Mouse (Mus musculus) limb, embryonic 10.5 days (tissue): Measurements from ENCODE around the gene 1700021F05Rik. TPM values are rescaled to one million over a fixed set of nuclear protein-coding genes. Genes with fewer than 3 reads are reported as not detected.
A peak's percentile ranks its signal among the peaks of the same experiment; 100 is the strongest.

Source experiments
- DNase-seq: peaks from one replicate; pipeline ENCODE4 v3.0.0-alpha.2; 2017; ENCODE audit warnings: low spot score
- H3K27ac ChIP-seq: fragments of 300-500 bp; sonication (generic); 2 replicates; pipeline ENCODE4 v1.5.1; 2016; ENCODE audit warnings: mild to moderate bottlenecking
- H3K27me3 ChIP-seq: fragments of 300-500 bp; sonication (generic); 2 replicates; pipeline ENCODE4 v1.6.1; 2016; ENCODE audit warnings: low read depth, mild to moderate bottlenecking; ENCODE audit not compliant: poor library complexity, severe bottlenecking
- H3K36me3 ChIP-seq: fragments of 300-500 bp; sonication (generic); 2 replicates; pipeline ENCODE4 v1.6.1; 2016; ENCODE audit warnings: mild to moderate bottlenecking, moderate library complexity
- H3K4me1 ChIP-seq: fragments of 300-500 bp; sonication (generic); 2 replicates; pipeline ENCODE4 v1.6.1; 2016
- H3K4me3 ChIP-seq: fragments of 300-500 bp; sonication (generic); 2 replicates; pipeline ENCODE4 v1.5.1; 2016; ENCODE audit warnings: mild to moderate bottlenecking, moderate library complexity
- H3K9me3 ChIP-seq: fragments of 300-500 bp; sonication (generic); replicated peaks from 2 replicates; pipeline ENCODE4 v1.6.1; 2016; ENCODE audit warnings: mild to moderate bottlenecking
- WGBS: fragments of 180-500 bp; shearing (Covaris S2); methylation state at CpG from one replicate; pipeline ENCODE4 v1.1.7; 2016; 5-methylcytosine and 5-hydroxymethylcytosine counted together
- polyA plus RNA-seq: library from polyadenylated mRNA; unstranded; fragments of >200 nt; fragmentation: Nextera tagmentation; extraction: Ambion mirVana; gene quantifications from 2 replicates; pipeline ENCODE4 v1.2.1, GENCODE M21; 2016

1700021F05Rik gene
- polyA plus RNA-seq, 1 experiment from 2014 or later = 59.7 TPM

DNA sequence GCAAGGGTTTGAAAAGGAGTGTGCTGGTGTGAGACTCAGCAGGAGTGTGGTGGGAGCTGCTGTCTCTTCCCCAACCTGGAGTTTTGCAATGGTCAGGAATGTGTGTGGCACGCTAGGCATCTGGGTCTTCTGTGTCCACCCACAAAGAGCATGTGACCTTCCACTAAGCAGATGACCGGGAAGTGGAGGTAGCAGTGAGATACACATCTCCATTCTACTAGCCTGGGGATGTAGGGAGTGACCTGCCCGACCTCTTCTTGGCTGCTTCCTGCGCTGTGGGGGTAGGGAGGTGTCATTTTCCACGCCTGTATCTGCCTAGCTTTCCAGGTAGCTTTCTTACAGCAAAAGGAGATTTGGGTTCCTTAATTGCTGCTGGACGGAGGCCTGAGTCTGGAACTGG is 51.2 kb downstream of the 1700021F05Rik start:
- DNase-seq = no peak
- Histone ChIP-seq H3K4me1 (peaks cover 36% of the 10 kb centered on the region), H3K36me3 (peaks cover 28% of the 10 kb centered on the region), H3K27ac (peak overlapping the region; percentile 32; the same call in 1 of the 2 replicates), H3K27me3 (no peaks in the 10 kb centered on the region), H3K9me3 (no peaks in the 10 kb centered on the region), H3K4me3 (no peak overlapping the region)
- 12% methylated on average over 6 of the region's 6 CpGs for WGBS

DNA sequence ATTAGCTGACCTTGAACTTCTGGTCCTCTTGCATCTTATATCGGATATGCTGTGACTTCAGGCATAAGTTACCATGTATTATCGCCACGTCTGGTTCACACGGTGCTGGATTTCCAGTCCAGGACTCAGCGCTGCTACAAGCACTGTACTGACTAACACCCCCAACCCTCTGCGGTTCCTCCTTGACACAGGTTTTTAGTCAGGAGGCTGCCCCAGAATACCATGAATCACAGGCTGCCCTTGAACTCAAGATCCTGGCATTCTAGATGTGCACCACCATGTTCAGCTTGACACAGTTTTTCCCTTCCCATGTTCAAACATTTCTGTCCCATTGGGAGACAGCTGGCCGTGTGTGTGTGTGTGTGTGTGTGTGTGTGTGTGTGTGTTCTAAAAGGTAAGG is 51.7 kb downstream of the 1700021F05Rik start:
- no peak overlapping the region for H3K27ac ChIP-seq
- H3K4me3 ChIP-seq = no peak overlapping the region
- 82% methylated on average over 7 of the region's 7 CpGs for WGBS
- H3K4me1 ChIP-seq = peaks cover 36% of the 10 kb centered on the region
- peaks cover 24% of the 10 kb centered on the region for H3K36me3 ChIP-seq
- no peaks in the 10 kb centered on the region for H3K27me3 ChIP-seq
- DNase-seq = no peak
- H3K9me3 ChIP-seq = no peaks in the 10 kb centered on the region

DNA sequence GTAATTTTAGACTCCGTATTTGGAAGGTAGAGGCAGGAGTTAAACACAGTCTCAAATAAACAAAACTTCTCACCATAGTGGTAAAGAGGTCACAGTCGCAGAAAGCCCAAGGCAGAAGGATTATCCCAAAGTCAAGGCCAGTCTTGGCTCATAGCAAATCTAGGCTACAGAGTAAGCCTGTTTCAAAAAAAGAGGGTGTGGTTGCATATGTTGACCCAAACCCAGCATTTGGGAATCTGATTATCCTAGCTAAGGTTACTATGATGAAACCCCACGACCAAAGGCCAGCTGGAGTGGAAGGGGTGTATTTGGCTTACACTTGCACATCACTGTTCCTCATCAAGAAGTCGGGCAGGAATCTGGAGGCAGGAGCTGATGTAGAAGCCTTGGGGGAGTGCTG is 52.5 kb downstream of the 1700021F05Rik start:
- Histone ChIP-seq H3K9me3 (no peaks in the 10 kb centered on the region), H3K27me3 (no peaks in the 10 kb centered on the region), H3K36me3 (peaks cover 19% of the 10 kb centered on the region), H3K27ac (no peak overlapping the region), H3K4me1 (peaks cover 42% of the 10 kb centered on the region), H3K4me3 (no peak overlapping the region)
- 82% methylated on average over 4 of the region's 4 CpGs for WGBS
- DNase-seq = no peak

DNA sequence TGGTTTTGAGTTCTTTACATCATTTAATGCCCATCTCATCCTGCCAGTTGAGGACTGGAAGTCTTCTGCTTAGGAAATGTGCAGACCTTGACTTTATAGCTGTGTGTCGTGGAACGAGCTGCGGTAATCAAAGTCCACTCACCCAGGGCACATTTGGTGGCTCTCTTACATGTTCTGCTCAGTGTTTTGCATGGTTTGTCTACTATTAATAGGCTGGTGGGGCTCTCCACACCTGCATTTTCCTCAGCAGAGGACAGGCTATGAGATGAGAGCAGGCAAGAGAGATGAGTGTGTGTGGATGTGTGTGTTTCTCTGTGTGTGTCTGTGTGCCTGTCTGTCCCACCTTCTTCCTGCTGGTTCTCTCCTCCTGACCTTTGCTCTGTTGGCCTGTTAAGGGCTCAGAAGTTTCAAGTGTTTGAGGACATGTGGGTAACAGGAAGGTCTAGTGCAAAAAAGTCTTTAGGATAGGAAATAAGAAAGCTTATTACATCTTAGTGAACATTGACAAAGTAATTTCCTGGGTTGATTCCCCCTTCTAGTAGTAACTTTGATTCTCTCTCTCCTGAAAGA is 53.3 kb downstream of the 1700021F05Rik start:
- H3K36me3 ChIP-seq = peaks cover 13% of the 10 kb centered on the region
- H3K4me3 ChIP-seq = no peak overlapping the region
- DNase-seq = no peak
- peaks cover 49% of the 10 kb centered on the region for H3K4me1 ChIP-seq
- 73% methylated on average over 3 of the region's 3 CpGs for WGBS
- H3K27ac ChIP-seq = no peak overlapping the region
- no peaks in the 10 kb centered on the region for H3K27me3 ChIP-seq
- H3K9me3 ChIP-seq = no peaks in the 10 kb centered on the region

DNA sequence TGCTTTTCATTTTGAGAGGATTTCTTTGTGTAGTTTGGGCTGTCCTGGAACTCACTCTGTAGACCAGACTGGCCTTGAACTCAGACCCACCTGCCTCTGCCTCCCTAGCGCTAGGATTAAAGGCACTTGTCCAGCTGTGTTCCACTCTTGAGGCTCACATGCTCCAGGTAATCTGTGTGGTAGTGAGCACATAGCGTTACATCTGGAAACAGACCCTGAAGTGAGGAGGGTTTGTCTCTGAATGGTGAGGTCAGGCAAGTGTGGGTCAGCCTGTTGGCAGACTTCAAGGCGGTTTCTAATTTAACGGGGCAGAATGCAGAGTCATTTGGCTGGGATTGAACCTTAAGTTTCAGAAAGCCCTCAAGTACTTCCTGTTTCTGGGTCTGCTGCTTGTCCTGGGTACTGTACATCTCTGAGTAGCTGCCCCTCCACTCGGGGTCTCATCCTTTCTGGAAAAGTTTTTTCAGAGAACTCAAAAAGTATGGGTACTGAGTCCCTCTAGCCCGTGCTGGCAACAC is 55.0 kb downstream of the 1700021F05Rik start:
- Histone ChIP-seq H3K36me3 (peaks cover 12% of the 10 kb centered on the region), H3K27ac (no peak overlapping the region), H3K4me3 (no peak overlapping the region), H3K4me1 (peaks cover 65% of the 10 kb centered on the region), H3K9me3 (no peaks in the 10 kb centered on the region), H3K27me3 (no peaks in the 10 kb centered on the region)
- 80% methylated on average over 6 of the region's 6 CpGs for WGBS
- no peak for DNase-seq

DNA sequence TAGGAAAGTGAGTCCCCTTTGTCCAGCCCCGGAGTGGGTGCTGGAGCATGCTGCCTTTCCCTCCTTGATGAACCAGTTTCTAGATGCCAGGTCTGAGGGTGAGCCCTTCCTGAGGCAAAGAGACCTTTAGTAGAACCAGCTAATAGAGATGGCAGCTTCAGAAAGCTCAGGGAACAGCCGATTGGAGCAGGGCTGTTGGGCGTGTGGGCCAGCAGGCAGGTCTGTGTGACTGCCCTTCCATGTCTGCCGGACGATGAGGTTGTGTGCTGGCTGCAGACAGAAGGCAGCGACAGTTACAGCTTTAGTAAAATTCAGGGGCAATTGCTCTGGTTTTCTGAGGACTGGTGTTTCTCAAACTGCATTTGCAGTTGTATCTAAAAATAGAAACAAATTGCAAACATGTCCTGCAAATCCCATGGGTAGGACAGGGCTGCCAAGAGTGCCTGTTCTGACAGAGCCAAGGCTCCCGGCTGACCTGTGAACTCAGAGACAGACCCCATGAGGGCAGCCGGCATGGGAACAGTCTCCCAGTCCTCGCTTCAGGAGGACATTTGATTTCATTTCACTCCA is 57.3 kb downstream of the 1700021F05Rik start:
- Histone ChIP-seq H3K27ac (peak overlapping the region; percentile 65), H3K4me1 (peaks cover 50% of the 10 kb centered on the region), H3K36me3 (peaks cover 12% of the 10 kb centered on the region), H3K27me3 (no peaks in the 10 kb centered on the region), H3K4me3 (peak overlapping the region; percentile 9; the same call in 1 of the 2 replicates), H3K9me3 (no peaks in the 10 kb centered on the region)
- 40% methylated on average over 9 of the region's 9 CpGs for WGBS
- no peak for DNase-seq

DNA sequence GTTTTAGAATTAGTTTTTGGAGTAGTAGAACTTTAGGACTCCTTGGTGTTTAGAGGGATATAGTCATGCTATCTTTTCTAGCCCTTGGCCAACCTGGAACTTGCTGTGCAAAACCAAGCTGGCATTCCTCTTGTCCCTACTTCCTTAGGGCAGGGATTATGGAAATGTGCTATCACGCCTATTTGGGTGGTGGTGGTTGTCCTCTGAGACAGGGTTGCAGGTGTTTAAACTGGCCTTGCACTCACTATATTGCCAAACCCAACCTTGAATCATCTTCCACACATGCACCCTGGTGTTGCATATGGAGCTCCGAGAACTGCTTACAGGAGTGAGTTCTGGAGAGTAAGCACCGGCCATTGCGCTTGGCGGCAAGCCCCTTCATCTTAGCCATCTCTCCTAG is 58.8 kb downstream of the 1700021F05Rik start:
- H3K36me3 ChIP-seq = peaks cover 12% of the 10 kb centered on the region
- H3K9me3 ChIP-seq = no peaks in the 10 kb centered on the region
- peaks cover 46% of the 10 kb centered on the region for H3K4me1 ChIP-seq
- no peak overlapping the region for H3K27ac ChIP-seq
- DNase-seq = no peak
- H3K27me3 ChIP-seq = no peaks in the 10 kb centered on the region
- H3K4me3 ChIP-seq = no peak overlapping the region
- 92% methylated on average over 5 of the region's 5 CpGs for WGBS

DNA sequence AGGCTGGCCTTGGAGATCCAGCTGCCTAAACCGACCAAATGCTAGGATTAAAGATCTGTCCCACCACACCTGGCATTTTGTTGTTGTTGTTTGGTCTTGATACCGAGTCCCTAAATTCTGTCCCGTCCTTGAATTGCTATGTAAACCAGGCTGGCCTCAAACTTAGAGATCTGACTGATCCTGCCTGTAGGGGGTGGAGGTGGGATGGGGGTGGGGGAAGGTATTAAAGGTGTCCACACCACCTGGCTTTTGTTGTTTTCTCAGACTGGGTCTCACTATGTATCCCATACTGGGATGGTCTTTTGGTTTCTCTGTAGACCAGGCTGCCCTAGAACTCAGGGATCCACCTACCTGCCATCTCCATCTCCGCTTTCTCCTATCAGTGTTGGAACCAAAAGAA is 59.6 kb downstream of the 1700021F05Rik start:
- no peak for DNase-seq
- peak overlapping the region; percentile 88 for H3K4me3 ChIP-seq
- H3K4me1 ChIP-seq = peaks cover 48% of the 10 kb centered on the region
- peaks cover 8% of the 10 kb centered on the region for H3K36me3 ChIP-seq
- 31% methylated on average over 4 of the region's 4 CpGs for WGBS
- no peaks in the 10 kb centered on the region for H3K9me3 ChIP-seq
- no peak overlapping the region for H3K27ac ChIP-seq
- no peaks in the 10 kb centered on the region for H3K27me3 ChIP-seq

DNA sequence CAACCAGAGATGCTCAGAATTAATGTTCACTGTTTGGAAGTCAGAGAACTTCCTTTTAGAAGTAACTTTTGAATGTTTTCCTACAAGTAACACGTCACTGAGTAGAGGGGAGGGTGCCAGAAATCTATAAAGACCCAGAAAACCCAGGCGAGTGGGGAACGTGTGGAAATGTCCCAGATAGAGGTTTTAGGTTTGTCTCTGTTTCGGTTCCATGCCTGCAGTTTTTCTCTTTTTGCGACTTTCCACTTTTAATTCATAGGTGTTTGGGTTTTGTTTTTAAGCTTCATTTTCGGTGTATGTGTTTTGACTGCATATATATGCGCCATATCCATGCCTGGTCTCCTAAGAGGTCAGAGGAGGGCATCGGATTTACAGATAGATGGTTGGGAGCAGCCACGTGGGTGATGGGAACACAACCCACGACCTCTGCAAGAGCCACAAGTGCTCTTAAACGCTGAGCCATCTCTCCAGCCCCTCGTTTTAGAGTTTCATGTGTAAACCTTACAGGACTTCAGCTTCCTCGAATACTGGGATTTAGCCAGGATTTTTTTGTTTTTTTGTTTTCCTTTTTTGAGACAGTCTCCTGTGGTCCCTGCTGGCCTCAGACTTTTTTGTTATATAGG is 60.5 kb downstream of the 1700021F05Rik start:
- WGBS = 5% methylated on average over 13 of the region's 13 CpGs
- peak overlapping the region; percentile 88 for H3K4me3 ChIP-seq
- no peak for DNase-seq
- peaks cover 48% of the 10 kb centered on the region for H3K4me1 ChIP-seq
- peaks cover 3% of the 10 kb centered on the region; the same call in 1 of the 2 replicates for H3K36me3 ChIP-seq
- H3K27me3 ChIP-seq = no peaks in the 10 kb centered on the region
- no peaks in the 10 kb centered on the region for H3K9me3 ChIP-seq
- peak overlapping the region; percentile 100 for H3K27ac ChIP-seq

DNA sequence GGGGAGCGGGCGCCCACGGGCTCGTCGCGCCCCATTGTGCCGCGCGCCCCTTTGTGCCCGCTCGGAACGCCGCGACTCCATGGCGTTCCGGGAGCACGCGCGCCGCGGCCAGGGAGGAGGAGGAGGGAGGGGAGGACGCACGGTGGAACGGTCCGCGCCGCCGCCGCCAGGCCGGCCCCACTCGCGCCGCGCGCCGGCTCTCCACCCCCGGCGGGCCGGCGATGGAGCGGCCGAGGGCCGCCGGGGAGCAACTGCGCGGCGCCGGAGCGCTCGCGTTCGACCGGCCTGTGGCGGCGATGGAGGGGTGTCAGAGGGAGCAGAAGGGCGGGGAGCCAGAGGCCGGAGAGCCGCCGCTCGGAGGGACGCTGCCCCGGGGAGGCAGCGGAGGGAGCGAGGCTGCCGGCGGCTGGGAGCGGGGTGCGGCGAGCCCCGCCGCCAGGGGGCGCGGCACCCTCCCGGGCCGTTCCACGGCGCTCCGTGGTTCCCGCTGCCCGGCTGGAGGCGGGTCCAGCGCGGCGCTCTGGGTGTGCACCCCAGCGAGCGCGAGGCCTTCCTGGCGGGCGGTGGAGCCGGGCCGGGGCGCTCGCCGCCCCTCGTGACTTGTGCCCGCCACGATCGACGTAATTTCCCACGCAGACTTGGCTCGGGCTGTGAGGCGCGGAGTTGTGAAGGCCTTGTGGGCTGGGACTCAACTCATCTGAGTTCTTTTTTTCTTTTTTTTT is 61.2 kb downstream of the 1700021F05Rik start:
- peak overlapping the region; percentile 100 for H3K27ac ChIP-seq
- H3K27me3 ChIP-seq = no peaks in the 10 kb centered on the region
- no peaks in the 10 kb centered on the region for H3K36me3 ChIP-seq
- H3K4me3 ChIP-seq = peak overlapping the region; percentile 88
- peaks cover 48% of the 10 kb centered on the region for H3K4me1 ChIP-seq
- WGBS = under 1% methylated on average over 93 of the region's 103 CpGs
- DNase-seq = peak; percentile 88
- no peaks in the 10 kb centered on the region for H3K9me3 ChIP-seq

DNA sequence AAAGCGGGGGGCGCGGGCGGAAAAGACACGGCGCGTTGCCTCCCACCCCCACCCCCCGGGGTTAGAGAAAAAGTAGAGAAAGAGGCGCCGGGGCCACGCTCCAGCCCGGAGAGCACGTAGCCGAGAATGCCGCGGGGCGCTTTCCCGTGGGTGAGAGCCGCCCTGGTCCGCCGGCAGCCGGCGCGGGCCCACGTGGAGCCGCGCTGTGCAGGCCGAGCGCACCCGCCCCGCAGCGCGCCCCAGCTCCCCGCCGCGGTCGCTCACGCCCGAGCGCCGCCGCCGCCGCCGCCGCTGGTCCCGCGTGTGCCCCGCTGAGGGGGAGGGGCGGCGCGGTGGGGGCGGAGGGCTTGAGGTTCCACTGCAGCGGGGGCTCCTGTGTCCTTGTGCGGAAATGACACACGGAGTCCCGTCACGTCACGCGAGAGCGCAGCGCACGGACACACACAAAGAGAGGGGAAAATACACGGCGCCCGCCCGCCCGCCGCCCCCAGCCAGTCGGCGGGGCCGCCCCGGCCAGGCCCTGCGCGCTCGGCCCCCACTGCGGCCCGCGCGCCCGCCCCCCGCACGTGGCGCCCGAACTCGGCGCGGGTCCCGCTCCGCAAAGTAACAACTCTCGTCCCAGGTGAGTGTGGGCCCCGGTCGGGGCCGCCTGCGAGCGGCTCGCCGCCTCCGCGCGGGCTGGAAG is 61.9 kb downstream of the 1700021F05Rik start, which contains the start of gene Bend3:
Gene Bend3 (plus strand): TSS at position 81 of the 685 bp plus-strand sequence.
- Histone ChIP-seq H3K27ac (peak within 1 kb of the TSS; percentile 100), H3K27me3 (no peaks in the 10 kb centered on the region), H3K36me3 (no peaks in the 10 kb centered on the region), H3K4me3 (peak within 1 kb of the TSS; percentile 88), H3K9me3 (no peaks in the 10 kb centered on the region), H3K4me1 (peaks cover 48% of the 10 kb centered on the region)
- DNase-seq = peak; percentile 82
- WGBS = under 1% methylated on average over 101 of the region's 101 CpGs

DNA sequence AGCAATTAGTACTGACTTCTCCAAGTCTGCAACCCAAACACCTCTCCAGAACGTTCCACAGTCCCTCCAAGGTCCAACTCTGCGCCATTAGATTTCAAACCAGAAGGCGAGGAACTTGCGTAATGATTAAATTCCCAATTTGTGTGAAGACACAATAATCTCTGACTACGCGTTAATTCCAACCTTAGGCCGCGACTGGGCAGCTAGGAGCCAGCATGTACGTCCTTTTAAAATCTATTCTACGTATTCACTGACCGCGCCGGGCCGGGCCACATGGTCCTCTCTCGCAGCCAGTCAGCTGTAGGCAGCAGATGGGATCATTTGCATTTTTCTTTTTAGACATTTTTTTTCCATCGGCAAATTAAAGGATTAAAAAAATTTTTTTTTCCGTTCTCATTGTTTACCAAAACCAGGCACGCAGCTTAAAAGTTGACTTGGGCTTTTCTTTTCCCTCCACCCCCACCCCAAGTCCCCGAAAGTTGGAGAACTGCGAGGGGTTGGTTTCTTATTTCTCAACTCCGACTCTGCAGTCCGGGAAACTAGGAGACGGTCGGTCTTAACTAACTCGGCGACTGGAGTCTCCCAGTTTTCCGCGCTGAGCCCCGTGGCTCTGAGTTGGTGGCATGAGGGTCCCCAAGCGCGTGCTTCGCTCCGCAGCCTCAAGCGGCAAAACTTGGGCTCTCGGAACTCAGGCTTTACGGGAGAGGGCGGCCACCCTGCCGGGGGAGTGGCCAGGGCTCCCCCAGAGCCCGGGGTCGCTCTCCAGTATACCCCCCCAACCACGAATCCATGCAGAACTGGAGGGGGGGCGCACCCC is 62.7 kb downstream of the 1700021F05Rik start:
- H3K4me1 ChIP-seq = peaks cover 41% of the 10 kb centered on the region
- H3K9me3 ChIP-seq = no peaks in the 10 kb centered on the region
- no peaks in the 10 kb centered on the region for H3K27me3 ChIP-seq
- H3K36me3 ChIP-seq = no peaks in the 10 kb centered on the region
- WGBS = under 1% methylated on average over 42 of the region's 42 CpGs
- peak overlapping the region; percentile 100 for H3K27ac ChIP-seq
- peak overlapping the region; percentile 88 for H3K4me3 ChIP-seq
- DNase-seq = peak; percentile 83
